Mouse (Mus musculus) embryonic facial prominence, embryonic 14.5 days (tissue): ENCODE results near the gene Crb3. TPM values are rescaled to one million over a fixed set of nuclear protein-coding genes. Genes with fewer than 3 reads are reported as not detected.
"Not testable (repeated sequence)": the region's sequence is repeated elsewhere in the genome, so short reads cannot be mapped to it uniquely, and the experiment has no call there.

Source experiments
- ATAC-seq: fragments of 200-750 bp; cut with Nextera tagmentation; 2 replicates; pipeline ENCODE4 v1.8.0; 2017; ENCODE audit warnings: low read depth, moderate number of reproducible peaks, moderate TSS enrichment
- DNase-seq: peaks from one replicate; pipeline ENCODE4 v3.0.0-alpha.2; 2015; ENCODE audit warnings: low spot score
- H3K27ac ChIP-seq: fragments of 300-500 bp; sonication (generic); replicated peaks from 2 replicates; pipeline ENCODE4 v1.5.1; 2014; ENCODE audit warnings: low read depth, mild to moderate bottlenecking, low read length, moderate library complexity
- H3K27me3 ChIP-seq: fragments of 300-500 bp; sonication (generic); replicated peaks from 2 replicates; pipeline ENCODE4 v1.6.1; 2014; ENCODE audit warnings: low read length; ENCODE audit not compliant: control insufficient read depth, insufficient read depth
- H3K36me3 ChIP-seq: fragments of 300-500 bp; sonication (generic); 2 replicates; pipeline ENCODE4 v1.6.1; 2014; ENCODE audit warnings: low read length, mixed read lengths; ENCODE audit not compliant: control insufficient read depth, insufficient read depth
- H3K4me1 ChIP-seq: fragments of 300-500 bp; sonication (generic); 2 replicates; pipeline ENCODE4 v1.6.1; 2014; ENCODE audit warnings: antibody characterized with exemption, low read length; ENCODE audit not compliant: control insufficient read depth, insufficient read depth
- H3K4me2 ChIP-seq: fragments of 300-500 bp; sonication (generic); 2 replicates; pipeline ENCODE4 v1.6.1; 2014; ENCODE audit warnings: low read depth, mild to moderate bottlenecking, low read length, moderate library complexity, mixed read lengths
- H3K4me3 ChIP-seq: fragments of 300-500 bp; sonication (generic); 2 replicates; pipeline ENCODE4 v1.5.1; 2014; ENCODE audit warnings: low read depth, mild to moderate bottlenecking, low read length
- H3K9ac ChIP-seq: fragments of 300-500 bp; sonication (generic); 2 replicates; pipeline ENCODE4 v1.6.1; 2014; ENCODE audit warnings: low read depth, mild to moderate bottlenecking, low read length, moderate library complexity, mixed read lengths
- H3K9me3 ChIP-seq: fragments of 300-500 bp; sonication (generic); 2 replicates; pipeline ENCODE4 v1.6.1; 2016; ENCODE audit warnings: low read length; ENCODE audit not compliant: control insufficient read depth
- WGBS: fragments of 180-500 bp; shearing (Covaris S2); extraction: QIAGEN DNeasy Blood & Tissue Kit; methylation state at CpG from one replicate; pipeline ENCODE4 v1.1.7; 2014; 5-methylcytosine and 5-hydroxymethylcytosine counted together
- polyA plus RNA-seq: library from polyadenylated mRNA; unstranded; fragments of >200 nt; fragmentation: Nextera tagmentation; extraction: Ambion mirVana; gene quantifications from 2 replicates; pipeline ENCODE4 v1.2.1, GENCODE M21; 2014

Gene Crb3
- polyA plus RNA-seq, 1 experiment from 2014 or later = 5.5 TPM

GRCm38 (mm10) chr17:57030931-57031660 lies 27.8 kb upstream of the Crb3 start, which contains the start of gene Khsrp:
TSS of gene Khsrp (minus strand) at chr17:57031522.
- Histone ChIP-seq H3K27me3 (no peaks in the 10 kb centered on the region), H3K9me3 (no peaks in the 10 kb centered on the region), H3K36me3 (peaks cover 27% of the 10 kb centered on the region), H3K4me3 (peak within 1 kb of the TSS; percentile 99), H3K4me1 (peaks cover 13% of the 10 kb centered on the region), H3K4me2 (peak within 1 kb of the TSS; percentile 93), H3K27ac (peak within 1 kb of the TSS; percentile 94), H3K9ac (peak within 1 kb of the TSS; percentile 100)
- 0% methylated on average over 7 of the region's 99 CpGs for WGBS
- ATAC-seq (no peak), DNase-seq (peak; percentile 41)

GRCm38 (mm10) chr17:57031661-57032420 lies 27.1 kb upstream of the Crb3 start:
- peak; percentile 100 for DNase-seq
- H3K9ac ChIP-seq = peak overlapping the region; percentile 65
- H3K4me2 ChIP-seq = peak overlapping the region; percentile 66
- peak overlapping the region; percentile 92 for H3K27ac ChIP-seq
- ATAC-seq = peak; percentile 95
- WGBS = under 1% methylated on average over 30 of the region's 38 CpGs
- no peaks in the 10 kb centered on the region for H3K27me3 ChIP-seq
- no peaks in the 10 kb centered on the region for H3K9me3 ChIP-seq
- H3K36me3 ChIP-seq = peaks cover 19% of the 10 kb centered on the region
- H3K4me1 ChIP-seq = peaks cover 13% of the 10 kb centered on the region
- peak overlapping the region; percentile 99 for H3K4me3 ChIP-seq

- Histone ChIP-seq H3K4me2 (peak overlapping the region; percentile 66; the same call in 1 of the 2 replicates), H3K27me3 (no peaks in the 10 kb centered on the region), H3K9ac (no peak overlapping the region), H3K4me1 (peaks cover 13% of the 10 kb centered on the region), H3K36me3 (peaks cover 9% of the 10 kb centered on the region), H3K9me3 (no peaks in the 10 kb centered on the region), H3K4me3 (peak overlapping the region; percentile 46; the same call in 1 of the 2 replicates), H3K27ac (no peak overlapping the region)
- ATAC-seq (no peak), DNase-seq (no peak)
- 89% methylated on average over 4 of the region's 4 CpGs for WGBS
Observed at GRCm38 (mm10) chr17:57032854-57033253, 26.1 kb upstream of the Crb3 start.

- no peak overlapping the region for H3K27ac ChIP-seq
- H3K36me3 ChIP-seq = no peaks in the 10 kb centered on the region
- no peak overlapping the region for H3K4me2 ChIP-seq
- H3K27me3 ChIP-seq = peaks cover 3% of the 10 kb centered on the region; the same call in 1 of the 2 replicates
- ATAC-seq = no peak
- no peak overlapping the region for H3K4me3 ChIP-seq
- WGBS = 39% methylated on average over 8 of the region's 8 CpGs
- no peaks in the 10 kb centered on the region for H3K9me3 ChIP-seq
- H3K4me1 ChIP-seq = no peaks in the 10 kb centered on the region
- H3K9ac ChIP-seq = no peak overlapping the region
- DNase-seq = no peak
Observed at GRCm38 (mm10) chr17:57038978-57039377, 19.9 kb upstream of the Crb3 start.

GRCm38 (mm10) chr17:57041554-57041953 lies 17.4 kb upstream of the Crb3 start, which contains the start of gene Slc25a41:
TSS of gene Slc25a41 (minus strand) at chr17:57041654.
- 76% methylated on average over 8 of the region's 8 CpGs for whole genome bisulfite sequencing
- H3K4me2 ChIP-seq = no peak within 1 kb of the TSS
- no peak for DNase-seq
- no peak within 1 kb of the TSS for H3K4me3 ChIP-seq
- H3K27me3 ChIP-seq = peaks cover 3% of the 10 kb centered on the region; the same call in 1 of the 2 replicates
- no peak within 1 kb of the TSS for H3K9ac ChIP-seq
- no peaks in the 10 kb centered on the region for H3K4me1 ChIP-seq
- H3K9me3 ChIP-seq = no peaks in the 10 kb centered on the region
- peaks cover 5% of the 10 kb centered on the region; the same call in 1 of the 2 replicates for H3K36me3 ChIP-seq
- no peak within 1 kb of the TSS for H3K27ac ChIP-seq
- no peak for ATAC-seq

GRCm38 (mm10) chr17:57047406-57047805 lies 11.5 kb upstream of the Crb3 start:
- no peaks in the 10 kb centered on the region for H3K27me3 ChIP-seq
- 33% methylated on average over 5 of the region's 5 CpGs for WGBS
- H3K4me1 ChIP-seq = no peaks in the 10 kb centered on the region
- peaks cover 9% of the 10 kb centered on the region for H3K36me3 ChIP-seq
- DNase-seq = no peak
- H3K9ac ChIP-seq = no peak overlapping the region
- H3K27ac ChIP-seq = no peak overlapping the region
- no peaks in the 10 kb centered on the region for H3K9me3 ChIP-seq
- no peak; the same call in 1 of the 2 replicates for ATAC-seq
- H3K4me3 ChIP-seq = no peak overlapping the region
- no peak overlapping the region for H3K4me2 ChIP-seq

GRCm38 (mm10) chr17:57048816-57049215 lies 10.1 kb upstream of the Crb3 start:
- Histone ChIP-seq H3K27ac (no peak overlapping the region), H3K4me1 (no peaks in the 10 kb centered on the region), H3K27me3 (no peaks in the 10 kb centered on the region), H3K4me3 (no peak overlapping the region), H3K9me3 (no peaks in the 10 kb centered on the region), H3K36me3 (peaks cover 20% of the 10 kb centered on the region), H3K4me2 (no peak overlapping the region), H3K9ac (no peak overlapping the region)
- no peak for DNase-seq
- WGBS = 93% methylated on average over 3 of the region's 3 CpGs
- no peak for ATAC-seq

- not testable (repeated sequence) for H3K4me3 ChIP-seq, H3K27me3 ChIP-seq, H3K9ac ChIP-seq, H3K4me2 ChIP-seq, H3K9me3 ChIP-seq, H3K4me1 ChIP-seq, DNase-seq, ATAC-seq, H3K27ac ChIP-seq
- WGBS = 83% methylated on average over 4 of the region's 4 CpGs
- H3K36me3 ChIP-seq = peaks cover 19% of the 10 kb centered on the region; the same call in 1 of the 2 replicates
Observed at GRCm38 (mm10) chr17:57051679-57052078, 7.2 kb upstream of the Crb3 start.
